ENCODE assay signal across 24 mouse cellular contexts in genomic region chr7:137675381-137675780, GRCm38 (mm10).
A peak's percentile ranks its signal among the peaks of the same experiment; 100 is the strongest.
DNase-seq lines count a peak whose midpoint lies in the region; ATAC-seq and TF ChIP-seq lines count a peak whose summit lies in the region.
"Had no signal": no experiment of that assay in that cellular context is flagged by ENCODE, and none has a peak within 500 bp of the region (broad histone marks: within the 10 kb centered on the region; RNA-seq: fewer than 3 reads in every experiment).

No protein-coding gene starts in this region.

- no peak for ATAC-seq in forebrain, embryonic 11.5 days (replicated peaks; ENCODE audit: low FRiP score)
- ATAC-seq in forebrain, embryonic 15.5 days (replicated peaks), result no peak
- ATAC-seq: forebrain, embryonic 16.5 days; intestine, embryonic 15.5 days; midbrain, embryonic 15.5 days had no signal

- no peak overlapping the region for H3K4me2 ChIP-seq in forebrain, embryonic 11.5 days (ENCODE audit: low read depth, low read length, severe bottlenecking)
- no peak overlapping the region for H3K4me2 ChIP-seq in forebrain, embryonic 15.5 days (replicated peaks)
- H3K4me2 ChIP-seq: heart, embryonic 13.5 days; hindbrain, embryonic 15.5 days; intestine, embryonic 15.5 days; midbrain, embryonic 15.5 days had no signal

- H3K27ac ChIP-seq in forebrain, embryonic 11.5 days (ENCODE audit: low read depth, low read length), result no peak overlapping the region
- H3K27ac ChIP-seq in forebrain, embryonic 15.5 days (replicated peaks), result no peak overlapping the region
- peak overlapping the region; percentile 0; the same call in 1 of the 2 replicates for H3K27ac ChIP-seq in layer of hippocampus, adult 2 months
- H3K27ac ChIP-seq: heart, embryonic 13.5 days; hindbrain, embryonic 15.5 days; intestine, embryonic 15.5 days; liver, embryonic 14.5 days; midbrain, embryonic 15.5 days had no signal

- no peaks in the 10 kb centered on the region for H3K27me3 ChIP-seq in forebrain, embryonic 11.5 days (ENCODE audit: control insufficient read depth, insufficient read depth, low read length)
- no peaks in the 10 kb centered on the region for H3K27me3 ChIP-seq in forebrain, embryonic 15.5 days
- H3K27me3 ChIP-seq: heart, embryonic 13.5 days; hindbrain, embryonic 15.5 days; intestine, embryonic 15.5 days; midbrain, embryonic 15.5 days had no signal

- H3K4me3 ChIP-seq in forebrain, embryonic 11.5 days (ENCODE audit: low read depth, low read length), result no peak overlapping the region
- no peak overlapping the region for H3K4me3 ChIP-seq in forebrain, embryonic 15.5 days
- H3K4me3 ChIP-seq in layer of hippocampus, adult 2 months, result no peak overlapping the region
- H3K4me3 ChIP-seq: heart, embryonic 13.5 days; hindbrain, embryonic 15.5 days; intestine, embryonic 15.5 days; midbrain, embryonic 15.5 days had no signal

- intact Hi-C loops in left cerebral cortex, postnatal 14 days (cut with DNase I), result no loop called here
- intact Hi-C loops in left cerebral cortex, postnatal 36 days (cut with DNase I), result no loop called here
- intact Hi-C loops in gastrocnemius, postnatal 14 days (cut with DNase I; ENCODE audit: low total_unique reads), result no loop called here

- H3K9ac ChIP-seq in forebrain, embryonic 11.5 days (ENCODE audit: low read length), result no peak overlapping the region
- H3K9ac ChIP-seq in forebrain, embryonic 15.5 days (replicated peaks), result no peak overlapping the region
- H3K9ac ChIP-seq: heart, embryonic 13.5 days; hindbrain, embryonic 15.5 days; intestine, embryonic 15.5 days; liver, embryonic 14.5 days; midbrain, embryonic 15.5 days had no signal

- TF ChIP-seq CTCF in layer of hippocampus, adult 2 months (conservative IDR thresholded peaks at IDR 0.05), result no peak

- no peaks in the 10 kb centered on the region for H3K9me3 ChIP-seq in forebrain, embryonic 11.5 days (ENCODE audit: control insufficient read depth, low read length)
- no peaks in the 10 kb centered on the region for H3K9me3 ChIP-seq in forebrain, embryonic 15.5 days
- H3K9me3 ChIP-seq: heart, embryonic 13.5 days; hindbrain, embryonic 15.5 days; intestine, embryonic 15.5 days; midbrain, embryonic 15.5 days had no signal

- H3K36me3 ChIP-seq in forebrain, embryonic 11.5 days (ENCODE audit: control insufficient read depth, insufficient read depth, low read length), result no peaks in the 10 kb centered on the region
- no peaks in the 10 kb centered on the region for H3K36me3 ChIP-seq in forebrain, embryonic 15.5 days
- H3K36me3 ChIP-seq: G1E; heart, embryonic 13.5 days; hindbrain, embryonic 15.5 days; intestine, embryonic 15.5 days; midbrain, embryonic 15.5 days had no signal

- 88% methylated on average over 5 of the region's 5 CpGs for WGBS in forebrain, embryonic 11.5 days
- 79% methylated on average over 5 of the region's 5 CpGs for WGBS in forebrain, embryonic 15.5 days

- DNase-seq in forebrain, embryonic 11.5 days (ENCODE audit: low spot score), result peak; percentile 24
- DNase-seq in left cerebral cortex, postnatal 14 days (ENCODE audit: low spot score in 2 of 2), result peak; percentile 6 to 26
- DNase-seq in left cerebral cortex, postnatal 36 days (ENCODE audit: low spot score in 2 of 2), result no peak
- peak; percentile 1 to 18 for DNase-seq in layer of hippocampus, adult 2 months (ENCODE audit: low spot score in 2 of 2)
- DNase-seq in layer of hippocampus, postnatal 36 days, result peak; percentile 10 to 15
- DNase-seq in gastrocnemius, postnatal 14 days, result no peak
- DNase-seq: adrenal gland, postnatal 14 days; cerebellum, adult 2 months; cerebellum, postnatal 36 days; heart, postnatal 10 days; kidney, adult 8-10 months; kidney, postnatal 10 days; liver; lung, adult 2 months; lung, postnatal 10 days; thymus, postnatal 4 days had no signal

- no peaks in the 10 kb centered on the region for H3K4me1 ChIP-seq in forebrain, embryonic 11.5 days (replicated peaks; ENCODE audit: control insufficient read depth, insufficient read depth, low read length)
- no peaks in the 10 kb centered on the region for H3K4me1 ChIP-seq in forebrain, embryonic 15.5 days
- H3K4me1 ChIP-seq: heart, embryonic 13.5 days; hindbrain, embryonic 15.5 days; intestine, embryonic 15.5 days; midbrain, embryonic 15.5 days had no signal

Comparison
In these comparisons a context has a peak if more than half of its experiments do, and no peak if none do; other contexts are left out.
1. DNase-seq: peak in forebrain, embryonic 11.5 days (single experiment), left cerebral cortex, postnatal 14 days (2 of 2), layer of hippocampus, adult 2 months (2 of 2) and layer of hippocampus, postnatal 36 days (2 of 2); none in left cerebral cortex, postnatal 36 days (0 of 2) and gastrocnemius, postnatal 14 days (single experiment).